Mouse (Mus musculus) hindbrain, embryonic 16.5 days (tissue): ENCODE results near the gene Ocln. TPM values are rescaled to one million over a fixed set of nuclear protein-coding genes. Genes with fewer than 3 reads are reported as not detected.
"Not testable (repeated sequence)": the region's sequence is repeated elsewhere in the genome, so short reads cannot be mapped to it uniquely, and the experiment has no call there.

Experiments
- ATAC-seq: fragments of 200-750 bp; cut with Nextera tagmentation; 2 replicates; pipeline ENCODE4 v1.8.0; 2017; ENCODE audit warnings: moderate TSS enrichment, moderate library complexity
- H3K27ac ChIP-seq: fragments of 300-500 bp; sonication (generic); 2 replicates; pipeline ENCODE4 v1.5.1; 2014; ENCODE audit warnings: low read depth, mild to moderate bottlenecking, control low read depth, low read length, moderate library complexity
- H3K27me3 ChIP-seq: fragments of 300-500 bp; sonication (generic); replicated peaks from 2 replicates; pipeline ENCODE4 v1.6.1; 2014; ENCODE audit warnings: low read length; ENCODE audit not compliant: control insufficient read depth, insufficient read depth
- H3K36me3 ChIP-seq: fragments of 300-500 bp; sonication (generic); 2 replicates; pipeline ENCODE4 v1.6.1; 2014; ENCODE audit warnings: mild to moderate bottlenecking, low read length, moderate library complexity, mixed read lengths; ENCODE audit not compliant: control insufficient read depth, insufficient read depth
- H3K4me1 ChIP-seq: fragments of 300-500 bp; sonication (generic); 2 replicates; pipeline ENCODE4 v1.6.1; 2014; ENCODE audit warnings: low read depth, low read length; ENCODE audit not compliant: control insufficient read depth, insufficient read depth
- H3K4me2 ChIP-seq: fragments of 300-500 bp; sonication (generic); 2 replicates; pipeline ENCODE4 v1.6.1; 2014; ENCODE audit warnings: mild to moderate bottlenecking, low read length, control low read depth, moderate library complexity
- H3K4me3 ChIP-seq: fragments of 300-500 bp; sonication (generic); 2 replicates; pipeline ENCODE4 v1.5.1; 2014; ENCODE audit warnings: mild to moderate bottlenecking, low read length, control low read depth, moderate library complexity
- H3K9ac ChIP-seq: fragments of 300-500 bp; sonication (generic); 2 replicates; pipeline ENCODE4 v1.6.1; 2014; ENCODE audit warnings: low read depth, mild to moderate bottlenecking, control low read depth, low read length, moderate library complexity
- H3K9me3 ChIP-seq: fragments of 300-500 bp; sonication (generic); 2 replicates; pipeline ENCODE4 v1.6.1; 2014; ENCODE audit warnings: mild to moderate bottlenecking, low read length, moderate library complexity; ENCODE audit not compliant: control insufficient read depth
- WGBS: fragments of 180-500 bp; shearing (Covaris S2); extraction: QIAGEN DNeasy Blood & Tissue Kit; methylation state at CpG from one replicate; pipeline ENCODE4 v1.1.7; 2014; 5-methylcytosine and 5-hydroxymethylcytosine counted together
- polyA plus RNA-seq: library from polyadenylated mRNA; unstranded; fragments of >200 nt; fragmentation: Nextera tagmentation; extraction: Ambion mirVana; gene quantifications from 2 replicates; pipeline ENCODE4 v1.2.1, GENCODE M21; 2015

Gene Ocln
- polyA plus RNA-seq, 1 experiment from 2014 or later: 15.1 TPM

- no peaks in the 10 kb centered on the region for H3K4me1 ChIP-seq
- no peak overlapping the region for H3K4me3 ChIP-seq
- no peak overlapping the region for H3K4me2 ChIP-seq
- ATAC-seq: no peak
- no peak overlapping the region for H3K27ac ChIP-seq
- no peaks in the 10 kb centered on the region for H3K9me3 ChIP-seq
- no peaks in the 10 kb centered on the region for H3K36me3 ChIP-seq
- no peaks in the 10 kb centered on the region for H3K27me3 ChIP-seq
- no peak overlapping the region for H3K9ac ChIP-seq
- WGBS: 70% methylated on average over 7 of the region's 7 CpGs
Observed at GRCm38 (mm10) chr13:100511146-100511859, 41.2 kb downstream of the Ocln start.

- not testable (repeated sequence) for H3K4me1 ChIP-seq, H3K27me3 ChIP-seq, ATAC-seq, H3K4me2 ChIP-seq, H3K9me3 ChIP-seq, H3K27ac ChIP-seq, H3K36me3 ChIP-seq, H3K4me3 ChIP-seq, H3K9ac ChIP-seq
Observed at GRCm38 (mm10) chr13:100499625-100500024, 52.9 kb downstream of the Ocln start.

GRCm38 (mm10) chr13:100495337-100495736, 57.2 kb downstream of the Ocln start:
- H3K9me3 ChIP-seq: no peaks in the 10 kb centered on the region
- peaks cover 6% of the 10 kb centered on the region for H3K4me1 ChIP-seq

GRCm38 (mm10) chr13:100494370-100494769, 58.1 kb downstream of the Ocln start:
- H3K4me3 ChIP-seq, H3K36me3 ChIP-seq, ATAC-seq, H3K9ac ChIP-seq, H3K27me3 ChIP-seq, H3K27ac ChIP-seq, H3K4me2 ChIP-seq, H3K4me1 ChIP-seq, H3K9me3 ChIP-seq: not testable (repeated sequence)
- 68% methylated on average over 8 of the region's 8 CpGs for WGBS

More at GRCm38 (mm10) chr13:100495337-100495736, 57.2 kb downstream of the Ocln start:
- Histone ChIP-seq H3K9ac (no peak overlapping the region), H3K4me2 (no peak overlapping the region), H3K27ac (no peak overlapping the region), H3K27me3 (no peaks in the 10 kb centered on the region), H3K36me3 (no peaks in the 10 kb centered on the region), H3K4me3 (no peak overlapping the region)
- WGBS: 80% methylated on average over 4 of the region's 4 CpGs
- no peak for ATAC-seq

- Histone ChIP-seq H3K9me3 (no peaks in the 10 kb centered on the region), H3K4me1 (peaks cover 6% of the 10 kb centered on the region), H3K36me3 (peaks cover 2% of the 10 kb centered on the region; the same call in 1 of the 2 replicates), H3K4me3 (no peak overlapping the region), H3K27me3 (no peaks in the 10 kb centered on the region), H3K27ac (no peak overlapping the region), H3K9ac (no peak overlapping the region), H3K4me2 (no peak overlapping the region)
- ATAC-seq: no peak
- WGBS: 77% methylated on average over 8 of the region's 8 CpGs
Observed at GRCm38 (mm10) chr13:100493313-100493712, 59.2 kb downstream of the Ocln start.

- Histone ChIP-seq H3K4me1 (peaks cover 6% of the 10 kb centered on the region), H3K27me3 (no peaks in the 10 kb centered on the region)
Observed at GRCm38 (mm10) chr13:100492061-100492787, 60.3 kb downstream of the Ocln start, which contains the start of gene Gtf2h2. Gtf2h2 (minus strand) TSS chr13:100492579.

GRCm38 (mm10) chr13:100491623-100492022, 60.9 kb downstream of the Ocln start:
- Histone ChIP-seq H3K4me3 (peak overlapping the region; percentile 88), H3K9ac (peak overlapping the region; percentile 84), H3K36me3 (peaks cover 12% of the 10 kb centered on the region), H3K27ac (peak overlapping the region; percentile 87; the same call in 1 of the 2 replicates), H3K9me3 (no peaks in the 10 kb centered on the region), H3K4me2 (peak overlapping the region; percentile 76), H3K4me1 (peaks cover 6% of the 10 kb centered on the region), H3K27me3 (no peaks in the 10 kb centered on the region)
- ATAC-seq: no peak
- 18% methylated on average over 6 of the region's 6 CpGs for WGBS

More at GRCm38 (mm10) chr13:100492061-100492787, 60.3 kb downstream of the Ocln start, which contains the start of gene Gtf2h2:
- ATAC-seq: peak; percentile 93
- Histone ChIP-seq H3K27ac (peak within 1 kb of the TSS; percentile 87), H3K36me3 (peaks cover 10% of the 10 kb centered on the region), H3K9ac (peak within 1 kb of the TSS; percentile 84), H3K9me3 (no peaks in the 10 kb centered on the region), H3K4me3 (peak within 1 kb of the TSS; percentile 88), H3K4me2 (peak within 1 kb of the TSS; percentile 76)
- under 1% methylated on average over 51 of the region's 51 CpGs for WGBS

- no peak overlapping the region for H3K27ac ChIP-seq
- H3K9ac ChIP-seq: no peak overlapping the region
- H3K4me2 ChIP-seq: no peak overlapping the region
- H3K27me3 ChIP-seq: no peaks in the 10 kb centered on the region
- H3K4me1 ChIP-seq: peaks cover 6% of the 10 kb centered on the region
- 89% methylated on average over 5 of the region's 5 CpGs for WGBS
- no peaks in the 10 kb centered on the region for H3K9me3 ChIP-seq
- peaks cover 14% of the 10 kb centered on the region for H3K36me3 ChIP-seq
- ATAC-seq: no peak
- no peak overlapping the region for H3K4me3 ChIP-seq
Observed at GRCm38 (mm10) chr13:100490424-100490823, 62.1 kb downstream of the Ocln start.

- Histone ChIP-seq H3K27ac (no peak overlapping the region), H3K4me2 (no peak overlapping the region), H3K27me3 (no peaks in the 10 kb centered on the region), H3K9ac (no peak overlapping the region), H3K4me1 (no peaks in the 10 kb centered on the region), H3K4me3 (no peak overlapping the region), H3K9me3 (no peaks in the 10 kb centered on the region), H3K36me3 (peaks cover 31% of the 10 kb centered on the region)
- no peak for ATAC-seq
- 97% methylated on average over 7 of the region's 7 CpGs for WGBS
Observed at GRCm38 (mm10) chr13:100483610-100484009, 68.9 kb downstream of the Ocln start.
